Mouse (Mus musculus) hindbrain, embryonic 10.5 days (tissue): Measurements from ENCODE around the gene Ube2n. TPM values are rescaled to one million over a fixed set of nuclear protein-coding genes. Genes with fewer than 3 reads are reported as not detected.

Source experiments
- DNase-seq: peaks from one replicate; pipeline ENCODE4 v3.0.0-alpha.2; 2017; ENCODE audit warnings: low spot score
- H3K27ac ChIP-seq: fragments of 300-500 bp; sonication (generic); 2 replicates; pipeline ENCODE4 v1.5.1; 2016; ENCODE audit warnings: mild to moderate bottlenecking, moderate library complexity
- H3K27me3 ChIP-seq: fragments of 300-500 bp; sonication (generic); 2 replicates; pipeline ENCODE4 v1.6.1; 2016; ENCODE audit warnings: mild to moderate bottlenecking; ENCODE audit not compliant: poor library complexity, insufficient read depth, severe bottlenecking
- H3K36me3 ChIP-seq: fragments of 300-500 bp; sonication (generic); 2 replicates; pipeline ENCODE4 v1.6.1; 2016; ENCODE audit warnings: mild to moderate bottlenecking, moderate library complexity
- H3K4me1 ChIP-seq: fragments of 300-500 bp; sonication (generic); replicated peaks from 2 replicates; pipeline ENCODE4 v1.6.1; 2016; ENCODE audit warnings: mild to moderate bottlenecking
- H3K4me3 ChIP-seq: fragments of 300-500 bp; sonication (generic); 2 replicates; pipeline ENCODE4 v1.5.1; 2016; ENCODE audit warnings: mild to moderate bottlenecking, moderate library complexity
- H3K9me3 ChIP-seq: fragments of 300-500 bp; sonication (generic); 2 replicates; pipeline ENCODE4 v1.6.1; 2016; ENCODE audit warnings: mild to moderate bottlenecking, moderate library complexity
- WGBS: fragments of 180-500 bp; shearing (Covaris S2); methylation state at CpG from one replicate; pipeline ENCODE4 v1.1.7; 2016; 5-methylcytosine and 5-hydroxymethylcytosine counted together
- polyA plus RNA-seq: library from polyadenylated mRNA; unstranded; fragments of >200 nt; fragmentation: Nextera tagmentation; extraction: Ambion mirVana; gene quantifications from 2 replicates; pipeline ENCODE4 v1.2.1, GENCODE M21; 2016

The Ube2n gene
- polyA plus RNA-seq, 1 experiment from 2014 or later = 422 TPM

GRCm38 (mm10) chr10:95590196-95590595 lies 75.3 kb downstream of the Ube2n start:
- no peak for DNase-seq
- Histone ChIP-seq H3K27ac (no peak overlapping the region), H3K36me3 (no peaks in the 10 kb centered on the region), H3K27me3 (peaks cover 27% of the 10 kb centered on the region), H3K9me3 (0 out of 2 replicates have a peak, but pooled peaks cover 3% of the 10 kb centered on the region), H3K4me1 (peaks cover 13% of the 10 kb centered on the region), H3K4me3 (no peak overlapping the region)
- 94% methylated on average over 6 of the region's 6 CpGs for WGBS

DNA sequence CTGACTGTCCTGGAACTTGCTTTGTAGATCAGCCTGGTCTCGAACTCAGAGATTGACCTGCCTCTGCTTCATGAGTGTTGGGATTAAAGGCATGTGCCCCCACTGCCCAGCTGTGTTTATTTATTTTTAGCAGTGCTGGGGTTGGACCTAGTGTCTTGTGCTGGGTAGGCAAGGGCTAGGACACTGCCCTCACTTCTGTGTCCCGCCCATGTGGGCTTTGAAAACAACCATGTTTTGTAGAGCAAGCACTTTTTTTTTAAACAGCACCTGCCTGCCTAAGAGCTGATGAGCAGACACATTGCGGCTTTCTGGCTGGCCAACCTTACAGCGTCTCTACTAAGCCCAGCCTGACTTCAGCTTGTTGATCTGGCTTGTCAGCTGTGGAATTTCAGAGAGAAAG lies 76.3 kb downstream of the Ube2n start:
- 0 out of 2 replicates have a peak, but pooled peaks cover 3% of the 10 kb centered on the region for H3K9me3 ChIP-seq
- H3K4me1 ChIP-seq = peaks cover 24% of the 10 kb centered on the region
- H3K27me3 ChIP-seq = peaks cover 27% of the 10 kb centered on the region
- no peaks in the 10 kb centered on the region for H3K36me3 ChIP-seq
- no peak overlapping the region for H3K4me3 ChIP-seq
- DNase-seq = no peak
- H3K27ac ChIP-seq = no peak overlapping the region
- WGBS = 84% methylated on average over 4 of the region's 4 CpGs

DNA sequence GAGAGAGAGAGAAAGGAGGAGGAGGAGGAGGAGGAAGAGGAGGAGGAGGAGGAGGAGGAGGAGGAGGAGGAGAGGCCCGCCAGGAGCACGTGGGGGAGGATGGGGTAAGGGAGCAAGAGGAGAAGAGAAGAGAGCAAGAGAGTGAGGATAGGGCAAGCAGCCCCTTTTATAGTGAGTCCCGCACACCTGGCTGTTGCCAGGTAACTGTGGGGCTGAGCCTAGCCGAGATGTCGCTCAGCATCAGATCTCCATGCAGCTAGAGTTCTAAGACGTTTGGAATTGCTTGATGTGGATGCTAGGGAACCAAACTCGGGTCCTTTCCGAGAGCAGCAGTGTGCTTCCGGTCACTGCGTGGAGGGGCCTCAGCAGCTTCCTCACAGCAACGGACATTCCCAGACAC lies 79.5 kb downstream of the Ube2n start:
- peaks cover 28% of the 10 kb centered on the region for H3K4me1 ChIP-seq
- no peaks in the 10 kb centered on the region for H3K9me3 ChIP-seq
- WGBS = 37% methylated on average over 11 of the region's 11 CpGs
- peaks cover 27% of the 10 kb centered on the region for H3K27me3 ChIP-seq
- no peak for DNase-seq
- no peak overlapping the region for H3K27ac ChIP-seq
- H3K4me3 ChIP-seq = no peak overlapping the region
- H3K36me3 ChIP-seq = no peaks in the 10 kb centered on the region

Other genes with a start within 250 kb of the Ube2n start
- 10.9 and 13.3 TPM in 2 replicates for gene Cradd, start 191.0 kb upstream of the Ube2n start, polyA plus RNA-seq
- 32.5 and 40.4 TPM in 2 replicates for gene Socs2, start 98.0 kb upstream of the Ube2n start, polyA plus RNA-seq
- gene Mrpl42, start 13.2 kb upstream of the Ube2n start, polyA plus RNA-seq = 360 and 381 TPM in 2 replicates
- 76.4 and 86.5 TPM in 2 replicates for gene Nudt4, start 49.0 kb downstream of the Ube2n start, polyA plus RNA-seq
- gene Anapc15-ps, start 158.3 kb downstream of the Ube2n start, polyA plus RNA-seq = not detected in 2 replicates